Mouse (Mus musculus): ENCODE measurements around the gene Zbtb44.

- TF ChIP-seq POLR2A (IDR thresholded peaks at IDR 0.05; ENCODE audit: insufficient read depth, low read depth, low read length) (no peak), CTCF (IDR thresholded peaks at IDR 0.05) (no peak)
Measured at GRCm38 (mm10) chr9:31087466-31087865, 57.0 kb downstream of the Zbtb44 start.
